Mouse (Mus musculus) layer of hippocampus, postnatal 10 days (tissue): Measurements from ENCODE around the gene Usf3. TPM values are rescaled to one million over a fixed set of nuclear protein-coding genes. Genes with fewer than 3 reads are reported as not detected.

ENCODE experiments used
- DNase-seq, 2 experiments: peaks; one replicate each; pipeline ENCODE4 v3.0.0; 2021; ENCODE audit warnings: low spot score in 2 of 2
- total RNA-seq, 2 experiments: library from RNA; stranded (reverse); gene quantifications; 2 replicates each; pipeline ENCODE4 v1.2.3; 2021

Usf3 gene
- total RNA-seq, 2 experiments from 2014 or later = 33.2 to 35.1 TPM

GRCm38 (mm10) chr16:44172297-44173154 is 520 bp upstream of the Usf3 start:
- DNase-seq = peak; percentile 97 to 98

- DNase-seq = no peak
These were observed 1.0 kb downstream of the Usf3 start for GRCm38 (mm10) chr16:44173966-44174530.

DNA sequence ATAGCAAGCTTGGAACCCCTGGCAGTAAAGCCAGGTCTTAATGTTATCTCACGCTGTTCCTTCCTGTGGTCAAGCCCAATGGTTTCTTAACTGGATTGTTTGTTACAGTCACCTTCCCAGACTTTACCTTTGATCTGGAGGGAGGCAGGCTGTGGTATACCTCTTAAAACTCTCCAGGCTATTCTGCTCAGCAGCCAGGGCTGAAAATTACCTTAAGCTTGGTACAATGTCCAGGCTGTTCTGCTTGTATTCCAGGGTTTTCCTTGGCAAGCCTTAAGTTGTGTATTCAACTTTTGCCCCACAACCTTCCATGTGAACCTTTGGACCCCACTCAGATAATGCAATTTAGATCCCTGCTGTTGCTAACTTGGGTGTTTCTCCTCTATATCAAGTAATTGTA is 2.0 kb downstream of the Usf3 start:
- DNase-seq = no peak

DNA sequence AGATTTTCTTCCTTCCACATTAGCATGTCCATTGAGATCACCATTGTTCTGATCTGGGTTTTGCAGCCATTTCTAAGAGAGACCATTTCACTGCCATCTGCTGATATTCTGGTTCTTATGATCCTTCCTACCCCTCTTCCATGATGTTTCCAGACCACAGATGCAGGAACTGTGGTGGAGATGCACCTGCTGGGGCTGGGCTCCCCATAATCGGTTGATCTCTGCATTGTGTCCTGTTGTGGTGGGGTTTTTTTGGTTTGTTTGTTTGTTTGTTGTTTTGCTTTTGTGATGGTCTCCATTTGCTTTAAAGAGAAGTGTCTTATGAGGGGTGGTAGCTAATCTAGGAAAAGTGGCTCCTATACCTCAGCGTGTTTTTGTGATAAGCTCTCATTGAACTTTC is 3.5 kb downstream of the Usf3 start:
- no peak for DNase-seq

GRCm38 (mm10) chr16:44178555-44178954 is 5.5 kb downstream of the Usf3 start:
- DNase-seq = no peak

DNA sequence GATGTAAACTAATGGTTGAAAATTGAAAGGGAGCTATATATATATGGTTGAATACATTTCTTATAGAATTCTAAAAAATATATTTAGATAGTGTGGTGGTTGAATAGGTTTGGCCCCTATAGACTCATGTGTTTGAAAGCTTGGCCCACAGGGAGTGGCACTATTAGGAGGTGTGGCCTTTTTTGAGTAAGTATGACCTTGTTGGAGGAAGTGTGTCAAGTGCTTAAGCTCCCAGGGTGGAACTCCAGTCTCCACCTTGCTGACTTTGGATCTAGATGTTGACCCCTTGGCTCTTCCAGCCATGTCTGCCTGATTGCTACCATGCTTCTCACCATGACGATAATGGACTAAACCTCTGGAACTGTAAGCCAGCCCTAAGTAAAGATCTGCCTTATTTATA is 9.6 kb downstream of the Usf3 start:
- DNase-seq = no peak

GRCm38 (mm10) chr16:44184769-44185168 is 11.7 kb downstream of the Usf3 start:
- no peak for DNase-seq

DNA sequence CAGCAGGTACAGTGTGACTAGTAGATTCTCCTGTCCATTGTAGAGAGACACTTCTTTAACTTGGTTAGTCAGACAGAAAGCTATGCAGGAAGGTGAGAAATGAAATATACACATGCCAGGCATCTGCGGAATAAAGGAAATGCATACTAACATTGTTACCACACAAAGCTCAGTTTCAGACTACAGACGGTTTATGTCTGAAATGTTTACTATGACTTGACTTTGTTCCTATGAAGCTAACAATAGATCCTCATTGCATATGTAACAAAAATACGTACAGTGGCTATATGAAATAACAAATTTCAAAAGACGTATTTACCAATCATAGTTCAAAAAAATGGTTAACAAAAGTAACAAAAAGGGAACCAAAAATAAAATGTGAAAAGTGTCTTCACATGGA is 14.1 kb downstream of the Usf3 start:
- no peak for DNase-seq

DNA sequence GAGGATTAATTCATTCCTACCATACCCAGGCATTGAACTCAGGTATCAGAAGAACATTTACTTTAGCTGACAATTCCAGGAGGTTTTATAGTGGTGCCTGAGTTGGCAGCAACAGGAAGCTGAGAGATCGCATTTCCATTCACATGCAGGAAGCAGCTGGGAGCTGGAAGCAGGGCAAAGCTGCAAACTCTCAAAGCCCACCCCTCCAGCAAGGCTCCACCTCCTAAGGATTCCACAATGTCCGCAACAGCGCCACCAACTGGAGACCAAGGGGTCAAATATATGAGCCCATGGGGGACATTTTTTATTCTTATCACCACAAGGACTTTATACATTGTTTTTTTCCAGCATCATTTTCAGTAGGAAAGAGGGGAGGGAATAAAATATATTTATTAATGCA is 15.7 kb downstream of the Usf3 start:
- no peak for DNase-seq

- no peak for DNase-seq
These were observed 17.0 kb downstream of the Usf3 start for GRCm38 (mm10) chr16:44190032-44190431.

- DNase-seq = no peak
These were observed 17.9 kb downstream of the Usf3 start for GRCm38 (mm10) chr16:44190968-44191367.

GRCm38 (mm10) chr16:44199066-44199703 is 26.1 kb downstream of the Usf3 start:
- DNase-seq = no peak

DNA sequence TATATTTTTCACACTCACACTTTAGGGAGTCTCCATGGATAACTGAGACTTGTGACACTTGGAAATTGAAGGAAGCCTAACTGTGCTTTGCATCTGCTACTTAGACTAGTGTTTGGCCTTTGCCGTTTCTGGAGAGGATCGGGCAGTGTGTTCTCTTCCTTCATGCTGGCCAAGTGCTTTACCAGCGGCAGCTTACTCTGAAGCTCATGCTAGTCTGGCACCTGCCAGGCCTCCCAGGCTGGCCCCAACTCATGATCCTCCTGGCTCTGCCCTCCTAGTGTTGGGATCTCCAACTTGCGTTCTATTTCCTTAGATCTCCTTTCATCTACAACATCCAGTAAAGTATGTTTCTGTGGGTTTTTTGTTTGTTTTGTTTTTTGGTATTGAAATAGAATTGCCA is 27.1 kb downstream of the Usf3 start:
- no peak for DNase-seq

DNA sequence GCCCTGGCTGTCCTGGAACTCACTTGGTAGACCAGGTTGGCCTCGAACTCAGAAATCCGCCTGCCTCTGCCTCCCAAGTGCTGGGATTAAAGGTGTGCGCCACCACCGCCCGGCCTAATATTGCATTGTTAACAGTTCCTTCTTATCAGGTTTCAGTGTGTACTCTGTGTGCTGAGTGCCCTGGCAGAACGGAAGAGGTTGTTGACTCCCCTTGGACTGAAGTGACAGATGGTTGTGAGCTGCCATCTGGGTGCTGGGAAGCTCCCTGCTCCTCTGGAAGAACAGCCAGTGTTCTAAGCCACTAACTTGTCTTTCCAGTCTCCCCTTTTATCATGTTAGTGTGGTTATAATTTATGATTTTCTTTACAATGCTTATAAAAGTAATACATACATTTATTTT is 31.3 kb downstream of the Usf3 start:
- peak; percentile 18 to 39 for DNase-seq

GRCm38 (mm10) chr16:44205973-44206372 is 32.9 kb downstream of the Usf3 start:
- no peak for DNase-seq

- no peak for DNase-seq
These were observed 37.4 kb downstream of the Usf3 start for GRCm38 (mm10) chr16:44210156-44211053.

- no peak for DNase-seq
These were observed 38.0 kb downstream of the Usf3 start for GRCm38 (mm10) chr16:44211054-44211414.

DNA sequence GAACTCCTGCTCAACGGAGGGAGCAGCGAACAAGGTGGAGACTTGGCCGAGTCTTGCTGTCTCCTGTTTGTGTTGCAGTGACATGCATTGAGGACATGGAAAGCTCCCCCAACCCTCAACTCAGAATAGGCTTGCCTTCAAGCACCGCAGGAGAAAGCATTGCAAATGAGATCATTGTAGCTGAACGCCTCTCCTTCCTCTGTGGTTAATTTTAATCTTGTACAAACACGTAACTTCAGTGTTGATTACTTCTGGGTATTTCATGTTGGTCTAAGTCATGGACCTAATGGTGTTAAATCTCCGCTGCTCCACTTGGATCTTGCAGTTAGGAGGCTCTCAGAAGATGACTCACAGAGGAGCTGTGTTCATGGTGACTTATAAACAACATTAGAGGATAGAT is 39.7 kb downstream of the Usf3 start:
- DNase-seq = no peak

DNA sequence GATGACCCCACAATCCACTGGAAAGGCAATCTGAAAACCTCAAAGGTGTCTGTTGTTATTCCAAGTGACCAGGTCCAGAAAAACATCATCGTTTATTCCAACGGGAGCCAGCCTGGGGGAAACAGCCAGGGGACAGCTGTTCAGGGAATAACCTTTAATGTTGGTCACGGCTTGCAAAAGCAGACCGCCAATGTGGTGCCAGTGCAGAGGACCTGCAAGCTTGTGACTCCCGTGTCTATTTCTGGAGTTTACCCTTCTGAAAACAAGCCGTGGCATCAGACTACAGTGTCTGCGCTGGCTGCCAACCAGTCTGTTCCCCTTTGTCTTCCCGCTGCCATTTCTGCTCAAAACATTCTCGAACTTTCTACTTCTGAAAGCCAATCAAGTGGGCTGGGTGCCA is 42.5 kb downstream of the Usf3 start:
- peak in 1 of 2 experiments; percentile 16 for DNase-seq

DNA sequence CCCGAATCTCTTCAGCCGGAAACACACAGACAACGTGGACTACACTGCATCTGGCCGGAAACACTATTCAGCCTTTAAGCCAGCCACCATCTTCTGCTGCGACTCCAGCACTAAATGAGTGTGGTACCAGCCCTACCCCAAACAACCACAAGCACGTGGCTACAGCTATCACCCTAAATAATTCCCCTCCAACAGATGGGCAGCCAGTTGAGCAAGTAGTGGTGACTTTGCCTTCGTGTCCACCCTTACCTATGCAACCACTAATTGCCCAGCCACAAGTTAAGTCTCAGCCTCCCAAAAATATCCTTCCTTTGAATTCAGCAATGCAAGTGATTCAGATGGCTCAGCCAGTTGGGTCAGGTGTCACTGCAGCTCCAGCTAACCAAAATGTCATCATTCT is 43.4 kb downstream of the Usf3 start:
- no peak for DNase-seq

DNA sequence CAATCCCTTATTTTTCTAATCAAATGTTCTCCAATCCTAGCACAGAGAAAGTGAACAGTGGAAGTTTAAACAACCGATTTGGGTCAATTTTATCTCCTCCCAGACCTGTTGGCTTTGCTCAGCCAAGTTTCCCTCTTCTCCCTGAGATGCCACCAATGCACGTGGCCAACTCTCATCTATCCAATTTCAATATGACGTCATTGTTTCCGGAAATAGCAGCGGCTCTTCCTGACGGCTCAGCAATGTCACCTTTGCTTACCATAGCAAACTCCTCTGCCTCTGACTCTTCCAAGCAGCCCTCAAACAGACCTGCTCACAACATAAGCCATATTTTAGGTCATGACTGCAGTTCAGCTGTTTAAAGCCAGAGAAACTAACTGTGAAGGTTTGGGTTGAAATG is 48.4 kb downstream of the Usf3 start:
- no peak for DNase-seq
